Comparison of ENCODE assay signal across 32 mouse cellular contexts in the genomic region with DNA sequence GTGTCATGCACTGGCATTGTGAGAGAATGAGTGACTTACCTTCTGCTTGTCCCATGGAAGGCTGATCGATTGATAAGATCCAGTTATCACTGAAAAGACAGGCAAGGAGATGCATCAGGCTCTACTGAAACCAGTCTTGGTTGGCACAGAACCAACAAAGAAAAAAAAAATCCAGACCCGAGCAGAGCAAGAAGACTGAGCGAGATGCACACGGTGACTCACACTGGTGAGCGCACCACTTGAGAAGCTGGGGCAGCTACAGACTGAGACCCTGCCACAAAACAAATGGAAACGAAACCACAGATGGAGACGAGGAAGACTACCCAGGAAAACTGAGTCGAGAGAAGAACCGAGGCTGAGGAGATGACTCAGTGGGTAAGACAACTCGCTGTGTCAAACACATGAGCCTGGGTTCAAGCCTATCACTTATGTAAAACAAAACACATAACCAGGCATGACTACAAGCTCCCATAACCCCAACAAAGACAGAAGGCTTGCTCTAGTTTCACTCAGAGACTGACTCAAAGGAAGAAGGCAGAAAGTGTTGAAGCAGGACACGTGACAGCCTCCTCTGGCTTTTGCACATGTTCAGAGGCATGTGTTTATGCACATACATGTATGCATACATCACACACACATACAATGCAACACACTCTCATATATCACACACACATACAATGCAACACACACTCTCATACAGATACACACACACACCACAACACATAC. TPM values are rescaled to one million over a fixed set of nuclear protein-coding genes. Genes with fewer than 3 reads are reported as not detected.
DNase-seq lines count a peak whose midpoint lies in the region; ATAC-seq and TF ChIP-seq lines count a peak whose summit lies in the region.
"Had no signal": no experiment of that assay in that cellular context is flagged by ENCODE, and none has a peak within 500 bp of the region (broad histone marks: within the 10 kb centered on the region; RNA-seq: fewer than 3 reads in every experiment).

No protein-coding gene starts in this region.

- peak overlapping the region; percentile 51 for H3K4me2 ChIP-seq in myocyte (ENCODE audit: low read depth)
- no peak overlapping the region for H3K4me2 ChIP-seq in hindbrain, embryonic 11.5 days (replicated peaks; ENCODE audit: low read depth, low read length)
- H3K4me2 ChIP-seq: embryonic facial prominence, embryonic 13.5 days; forebrain, embryonic 13.5 days; hindbrain, embryonic 13.5 days; intestine, embryonic 15.5 days had no signal

- DNase-seq in 416B (ENCODE audit: low read depth) (peak; percentile 13), NIH3T3 (ENCODE audit: low read depth) (peak; percentile 48)
- no peak for DNase-seq in adrenal gland, postnatal 14 days
- DNase-seq in yolk sac, embryonic 10.5 days (ENCODE audit: low spot score), result no peak
- no peak for DNase-seq in hindbrain, embryonic 11.5 days (ENCODE audit: low spot score)
- DNase-seq: adrenal gland, postnatal 10 days; cerebellum, adult 11-12 months; cerebellum, adult 8-10 months; cerebellum, postnatal 10 days; cerebellum, postnatal 36 days; embryo, embryonic 11 days; gastrocnemius, postnatal 10 days; gastrocnemius, postnatal 36 days; heart, adult 2 months; kidney, adult 11 months had no signal

- 90% methylated on average over 11 of the region's 11 CpGs for WGBS in hindbrain, embryonic 11.5 days

- no peaks in the 10 kb centered on the region for H3K9me3 ChIP-seq in hindbrain, embryonic 11.5 days (ENCODE audit: control insufficient read depth, low read length)
- H3K9me3 ChIP-seq: embryonic facial prominence, embryonic 10.5 days; embryonic facial prominence, embryonic 13.5 days; forebrain, embryonic 10.5 days; forebrain, embryonic 13.5 days; heart, embryonic 10.5 days; hindbrain, embryonic 13.5 days; intestine, embryonic 15.5 days had no signal

- H3K27ac ChIP-seq in hindbrain, embryonic 11.5 days (ENCODE audit: low read depth, low read length), result no peak overlapping the region
- H3K27ac ChIP-seq: embryonic facial prominence, embryonic 10.5 days; embryonic facial prominence, embryonic 13.5 days; forebrain, embryonic 10.5 days; forebrain, embryonic 13.5 days; heart, adult 2 months; heart, embryonic 10.5 days; hindbrain, embryonic 13.5 days; intestine, embryonic 15.5 days had no signal

- H3K27me3 ChIP-seq in myocyte (ENCODE audit: control insufficient read depth, insufficient read depth, insufficient read length), result peaks cover under 1% of the 10 kb centered on the region
- no peaks in the 10 kb centered on the region for H3K27me3 ChIP-seq in hindbrain, embryonic 11.5 days (ENCODE audit: control insufficient read depth, insufficient read depth, low read length)
- H3K27me3 ChIP-seq: hindbrain, embryonic 13.5 days; intestine, embryonic 15.5 days had no signal

- no peak overlapping the region for H3ac ChIP-seq in myocyte (ENCODE audit: control insufficient read depth, insufficient read length)

- H3K36me3 ChIP-seq in myocyte (ENCODE audit: control insufficient read depth, insufficient read depth), result no peaks in the 10 kb centered on the region
- H3K36me3 ChIP-seq in hindbrain, embryonic 11.5 days (ENCODE audit: control insufficient read depth, insufficient read depth, low read length), result no peaks in the 10 kb centered on the region
- H3K36me3 ChIP-seq: embryonic facial prominence, embryonic 10.5 days; embryonic facial prominence, embryonic 13.5 days; forebrain, embryonic 10.5 days; G1E; heart, embryonic 10.5 days; intestine, embryonic 15.5 days had no signal

- H3K79me2 ChIP-seq in myocyte (ENCODE audit: control insufficient read depth, insufficient read depth), result no peaks in the 10 kb centered on the region

- no peak overlapping the region for H3K4me3 ChIP-seq in myocyte
- H3K4me3 ChIP-seq in hindbrain, embryonic 11.5 days (ENCODE audit: low read depth, low read length), result no peak overlapping the region
- H3K4me3 ChIP-seq: embryonic facial prominence, embryonic 10.5 days; embryonic facial prominence, embryonic 13.5 days; forebrain, embryonic 10.5 days; forebrain, embryonic 13.5 days; heart, adult 2 months; heart, embryonic 10.5 days; hindbrain, embryonic 13.5 days; intestine, embryonic 15.5 days had no signal

- ATAC-seq in hindbrain, embryonic 11.5 days (ENCODE audit: low FRiP score), result no peak
- ATAC-seq: activated CD4-positive, CD25-positive, alpha-beta regulatory T cell, adult 4 months; forebrain, embryonic 13.5 days; forebrain, embryonic 16.5 days; hindbrain, embryonic 16.5 days; intestine, embryonic 15.5 days had no signal

- no peak overlapping the region for H3K9ac ChIP-seq in hindbrain, embryonic 11.5 days (ENCODE audit: low read depth, low read length)
- H3K9ac ChIP-seq: embryonic facial prominence, embryonic 13.5 days; forebrain, embryonic 13.5 days; hindbrain, embryonic 13.5 days; intestine, embryonic 15.5 days had no signal

- H3K4me1 ChIP-seq in hindbrain, embryonic 11.5 days (replicated peaks; ENCODE audit: control insufficient read depth, insufficient read depth, low read length), result 0 out of 2 replicates have a peak, but pooled peaks cover 4% of the 10 kb centered on the region
- H3K4me1 ChIP-seq: embryonic facial prominence, embryonic 13.5 days; intestine, embryonic 15.5 days had no signal

- no peak for TF ChIP-seq POLR2A in myocyte (IDR thresholded peaks at IDR 0.05; ENCODE audit: insufficient read length, low read depth)

TF ChIP-seq in myocyte, 11 proteins besides CTCF, POLR2A, EP300 and RAD21:
- no peak for TF ChIP-seq REST (IDR thresholded peaks at IDR 0.05; ENCODE audit: insufficient read depth, insufficient read length)
- peak; percentile 70 for TF ChIP-seq USF1 (IDR thresholded peaks at IDR 0.05; ENCODE audit: low read depth)

RNA-seq across cellular contexts. Expression of gene Adgra1, which starts 6.6 kb away (rescaled TPM):
- polyA plus RNA-seq in myocyte (2012; fragmentation: generic; extraction: Trizol), result 0.14 TPM
- 2.9 and 3.6 TPM in 2 replicates for total RNA-seq in adrenal gland, postnatal 14 days (2021)
- 14.4 and 16.4 TPM in 2 replicates for polyA plus RNA-seq in hindbrain, embryonic 11.5 days (2014; fragmentation: Nextera tagmentation; extraction: Ambion mirVana)
- total RNA-seq: gastrocnemius, adult 18-20 months; granulocyte monocyte progenitor cell, adult 5-6 weeks; hematopoietic stem cell, adult 5-6 weeks had no signal
- polyA plus RNA-seq: activated CD4-positive, CD25-positive, alpha-beta regulatory T cell, adult 4 months; G1E had no signal

RNA-seq across cellular contexts. Expression of gene Kndc1, which starts 53.9 kb away (rescaled TPM):
- 0.01 TPM for polyA plus RNA-seq in myocyte (2012; fragmentation: generic; extraction: Trizol)
- total RNA-seq in adrenal gland, postnatal 14 days (2021), result 0.63 and 0.71 TPM in 2 replicates
- polyA plus RNA-seq in hindbrain, embryonic 11.5 days (2014; fragmentation: Nextera tagmentation; extraction: Ambion mirVana), result 1.2 and 1.4 TPM in 2 replicates
- total RNA-seq: gastrocnemius, adult 18-20 months; gastrocnemius, postnatal 36 days; granulocyte monocyte progenitor cell, adult 5-6 weeks; heart, adult 2 months; heart, postnatal 25 days; hematopoietic stem cell, adult 5-6 weeks had no signal
- polyA plus RNA-seq: G1E; heart, postnatal 0 days had no signal

Comparison
In these comparisons a context has a peak if more than half of its experiments do, and no peak if none do; other contexts are left out.
1. DNase-seq: peak in 416B (single experiment) and NIH3T3 (single experiment); none in adrenal gland, postnatal 14 days (single experiment), yolk sac, embryonic 10.5 days (single experiment) and hindbrain, embryonic 11.5 days (single experiment).
2. RNA of gene Adgra1, which starts 6.6 kb away (polyA plus RNA-seq): 14.4 to 16.4 TPM in hindbrain, embryonic 11.5 days; 0.14 TPM in myocyte (single experiment); every median in the first group is over 10 times any median in the second.